Mouse (Mus musculus) myocyte (in vitro differentiated cells): ENCODE measurements around the gene Stip1.
A peak's percentile ranks its signal among the peaks of the same experiment; 100 is the strongest.

ENCODE experiments used
- E2F4 ChIP-seq: IDR thresholded peaks from one replicate; pipeline ENCODE4 v1.6.1; 2011; ENCODE audit warnings: mild to moderate bottlenecking, control low read depth, moderate library complexity; ENCODE audit not compliant: insufficient read depth
- MAX ChIP-seq: IDR thresholded peaks from one replicate; pipeline ENCODE4 v1.6.1; 2011; ENCODE audit warnings: low read depth, mild to moderate bottlenecking, control low read depth
- POLR2A ChIP-seq: IDR thresholded peaks from one replicate; pipeline ENCODE4 v1.6.1; 2011; ENCODE audit warnings: low read depth, mild to moderate bottlenecking, control low read depth, moderate library complexity; ENCODE audit not compliant: insufficient read length
- POLR2AphosphoS2 ChIP-seq: IDR thresholded peaks from one replicate; pipeline ENCODE4 v1.6.1; 2011; ENCODE audit warnings: low read depth, control low read depth; ENCODE audit not compliant: insufficient read length
- REST ChIP-seq: IDR thresholded peaks from one replicate; pipeline ENCODE4 v1.6.1; 2011; ENCODE audit warnings: mild to moderate bottlenecking, control low read depth, moderate library complexity; ENCODE audit not compliant: insufficient read depth, insufficient read length
- SRF ChIP-seq: IDR thresholded peaks from one replicate; pipeline ENCODE4 v1.6.1; 2011; ENCODE audit warnings: low read depth; ENCODE audit not compliant: control insufficient read depth, insufficient read length
- USF1 ChIP-seq: IDR thresholded peaks from one replicate; pipeline ENCODE4 v1.6.1; 2011; ENCODE audit warnings: low read depth, mild to moderate bottlenecking, control low read depth, moderate library complexity

DNA sequence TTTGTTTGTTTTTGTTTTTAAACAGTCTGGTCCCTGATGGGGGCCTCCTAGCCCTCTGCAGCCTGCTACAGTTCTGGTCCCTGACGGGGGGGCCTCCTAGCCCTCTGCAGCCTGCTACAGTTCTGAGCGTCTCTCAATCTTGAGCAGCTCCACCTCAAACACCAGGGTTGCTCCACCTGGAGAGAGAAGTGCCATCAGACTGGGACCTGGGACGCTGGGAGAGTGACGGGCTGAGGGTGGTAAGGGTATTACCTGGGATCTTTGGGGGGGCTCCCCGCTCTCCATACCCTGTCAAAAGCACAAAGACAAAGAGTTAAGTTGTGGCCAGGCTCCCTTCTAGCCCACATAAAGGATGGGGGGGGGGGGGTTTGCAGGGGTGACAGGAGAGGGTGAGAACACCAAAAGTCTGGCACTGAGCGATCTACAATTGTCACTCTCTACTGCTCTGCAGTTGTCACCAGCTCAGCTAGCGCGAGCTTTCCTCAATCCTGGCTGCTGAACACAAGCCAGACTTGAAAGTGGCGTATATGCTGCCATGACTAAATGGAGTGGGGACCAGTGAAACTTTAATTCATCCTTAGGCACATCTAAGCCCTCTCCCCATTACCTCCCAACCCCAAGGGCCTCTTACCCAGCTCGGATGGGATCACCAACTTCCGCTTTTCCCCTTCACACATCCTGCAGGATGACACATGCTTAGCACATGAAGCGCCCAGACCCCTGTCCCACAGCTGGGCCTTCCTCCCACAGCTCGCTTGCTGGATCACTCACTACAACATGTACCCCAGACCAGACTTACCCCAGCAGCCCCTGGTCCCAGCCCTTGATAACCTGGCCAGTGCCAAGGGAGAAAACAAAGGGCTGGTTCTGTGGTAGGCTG is 61.8 kb downstream of the Stip1 start:
- no peak for TF ChIP-seq POLR2A
- peak; percentile 50 for TF ChIP-seq POLR2AphosphoS2
- no peak for TF ChIP-seq MAX
- no peak for TF ChIP-seq USF1
- TF ChIP-seq E2F4, result no peak
- TF ChIP-seq SRF, result no peak
- no peak for TF ChIP-seq REST
